Mouse (Mus musculus): ENCODE data around the gene Klhl30.

Klhl30 gene

DNA sequence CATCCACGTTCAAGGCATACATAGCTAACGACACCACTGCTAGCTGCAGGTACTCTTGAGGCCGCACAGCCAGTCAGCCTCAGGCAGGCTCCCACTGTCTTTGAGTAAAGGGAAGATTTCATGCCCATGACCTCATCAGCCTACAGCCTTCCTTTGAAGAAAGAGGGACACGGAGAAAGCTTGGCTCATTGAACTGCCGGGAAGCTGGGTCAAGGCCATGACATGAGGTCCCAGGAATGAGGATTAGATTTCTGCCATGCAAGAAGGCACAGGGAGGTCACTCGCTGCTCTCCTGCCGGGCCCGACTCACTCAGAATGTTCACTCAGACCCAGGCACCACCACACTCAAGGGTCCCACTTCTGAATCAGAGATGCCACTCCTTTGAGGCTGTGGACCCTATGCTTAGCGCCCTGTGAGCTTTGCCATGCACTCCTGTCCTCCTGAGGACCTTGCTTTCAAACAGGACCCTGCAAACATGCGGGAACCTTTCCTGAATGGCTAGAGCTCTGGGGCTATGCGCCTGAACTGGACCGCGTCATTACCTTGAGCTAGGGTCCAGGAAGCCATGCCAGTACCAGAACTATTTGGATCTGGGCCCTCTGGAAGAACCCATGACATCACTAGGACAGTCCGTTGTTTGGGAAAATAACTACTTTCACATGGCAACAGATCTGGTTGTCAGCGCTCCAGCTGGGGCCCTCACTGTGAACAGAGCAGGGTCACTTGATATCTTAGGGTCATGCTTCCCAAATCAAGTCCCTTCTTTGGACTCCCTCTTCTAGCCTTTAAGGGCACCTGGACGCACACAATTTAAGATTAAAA is 14.2 kb downstream of the Klhl30 start:
- DNase-seq (ENCODE audit: low spot score in 2 of 2): no peak

DNA sequence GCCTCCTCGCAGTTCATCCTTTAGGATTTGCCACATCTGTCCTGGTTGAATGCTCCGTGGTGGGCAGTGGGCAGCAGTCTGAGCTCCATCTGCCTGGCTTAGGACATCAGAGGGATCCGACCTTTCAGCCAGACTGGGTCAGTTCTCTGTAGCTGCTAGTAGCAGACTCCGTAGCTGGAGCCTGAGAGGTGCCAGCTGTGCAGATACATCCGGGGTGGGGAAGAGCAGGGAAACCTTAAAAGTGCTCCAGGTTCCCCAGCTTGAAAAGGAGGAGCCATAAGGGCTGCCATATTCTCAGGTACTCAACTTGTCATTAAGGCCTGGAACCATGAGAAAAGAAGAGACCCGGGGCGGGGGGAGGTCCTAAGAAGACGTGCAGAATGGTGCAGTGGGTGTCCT is 15.0 kb downstream of the Klhl30 start:
- no peak for DNase-seq (ENCODE audit: low spot score in 2 of 2)

DNA sequence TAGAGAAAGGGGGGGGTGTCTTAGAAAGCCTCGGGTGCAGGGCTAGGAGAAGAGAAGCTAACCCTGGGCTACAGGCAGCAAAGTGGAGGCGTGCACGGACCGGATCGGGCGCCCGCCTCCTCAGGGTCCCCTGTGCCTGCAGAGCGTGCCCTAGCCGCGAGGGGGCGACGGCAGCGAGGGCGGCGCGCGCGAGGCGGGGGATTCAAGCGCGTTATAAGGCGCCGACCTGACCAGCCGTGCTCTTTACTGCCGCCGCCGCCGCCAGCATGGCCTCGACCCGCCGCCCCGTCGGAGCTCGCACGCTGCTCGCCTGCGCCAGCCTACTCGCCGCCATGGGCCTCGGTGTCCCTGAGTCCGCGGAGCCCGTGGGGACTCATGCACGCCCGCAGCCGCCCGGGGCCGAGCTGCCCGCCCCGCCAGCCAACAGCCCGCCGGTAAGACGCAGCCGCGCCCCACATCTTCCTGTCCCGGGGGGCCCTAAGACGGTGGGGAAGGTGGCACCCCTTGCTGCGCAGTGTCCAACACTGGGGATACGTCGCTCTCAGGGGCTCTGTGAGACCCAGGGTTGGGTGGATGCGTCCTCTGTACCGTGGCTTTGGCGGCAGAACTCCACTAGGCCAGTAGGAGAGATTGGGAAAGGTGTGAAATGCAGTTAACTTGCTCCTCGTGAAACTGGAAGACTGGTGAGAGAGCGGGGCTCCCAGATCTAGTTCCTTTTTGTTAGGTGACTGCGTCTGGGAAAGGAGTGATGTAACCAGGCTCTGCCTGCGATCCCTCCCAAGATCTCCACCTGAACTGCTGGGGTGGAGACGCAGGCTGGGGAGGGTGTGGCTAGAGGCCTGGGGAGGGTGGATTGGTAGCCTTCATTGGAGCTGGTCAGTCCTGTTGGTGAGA is 15.6 kb downstream of the Klhl30 start, which contains the start of gene Erfe:
Erfe (plus strand) TSS at position 216 of the 894 bp plus-strand sequence.
- DNase-seq (ENCODE audit: low spot score in 2 of 2): peak in 1 of 2 experiments; percentile 60

DNA sequence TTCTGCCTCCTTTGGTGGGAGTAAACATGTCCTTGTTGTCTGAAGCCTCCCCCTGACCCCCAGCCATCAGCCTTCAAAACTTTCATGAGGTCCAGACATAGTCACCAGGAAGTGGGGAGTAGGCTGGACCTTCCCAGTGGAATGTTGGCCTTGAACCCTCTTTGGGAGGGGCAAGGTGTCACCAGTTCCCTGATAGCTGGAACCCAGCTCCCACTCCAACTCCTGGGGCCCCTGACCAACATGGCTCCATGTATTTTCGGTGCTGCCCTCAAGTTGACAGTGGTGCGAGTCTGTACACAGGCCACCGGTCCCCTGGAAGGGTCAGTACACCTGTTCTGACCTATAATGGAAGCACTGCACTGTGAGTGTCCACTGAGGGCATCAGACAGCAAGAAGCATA is 16.5 kb downstream of the Klhl30 start:
- no peak for DNase-seq (ENCODE audit: low spot score in 2 of 2)

DNA sequence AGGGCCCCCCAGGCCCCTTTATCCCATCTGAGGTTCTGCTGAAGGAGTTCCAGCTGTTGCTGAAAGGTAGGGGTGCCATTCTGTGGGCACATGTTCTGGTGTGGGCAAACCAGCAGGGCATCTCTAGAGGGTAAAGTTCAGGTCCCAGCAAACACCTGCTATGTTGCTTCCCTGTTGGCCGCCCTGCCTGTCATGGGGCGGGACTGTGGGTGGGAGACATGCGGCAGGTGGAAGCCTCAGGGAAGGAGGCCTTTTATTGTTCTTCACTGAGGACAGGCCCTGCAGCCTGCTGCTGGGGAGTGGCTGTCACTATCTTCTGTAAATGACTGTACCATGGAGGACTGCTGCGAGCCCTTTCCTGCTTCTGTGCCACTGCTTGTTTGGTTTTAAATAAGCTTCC is 18.6 kb downstream of the Klhl30 start:
- DNase-seq (ENCODE audit: low spot score in 2 of 2): no peak

DNA sequence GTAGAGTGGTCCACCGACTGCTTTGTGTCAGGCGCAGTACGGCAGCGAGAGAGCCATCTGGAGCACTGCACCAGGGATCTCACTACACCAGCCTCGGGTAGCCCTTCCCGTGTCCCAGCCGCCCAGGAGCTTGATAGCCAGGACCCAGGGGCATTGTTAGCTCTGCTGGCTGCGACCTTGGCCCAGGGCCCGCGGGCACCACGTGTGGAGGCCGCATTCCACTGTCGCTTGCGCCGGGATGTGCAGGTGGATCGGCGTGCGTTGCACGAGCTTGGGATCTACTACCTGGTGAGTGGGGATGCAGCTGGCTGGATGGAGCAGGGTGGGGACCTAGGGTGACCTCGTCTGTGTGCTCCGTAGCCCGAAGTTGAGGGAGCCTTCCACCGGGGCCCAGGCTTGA is 19.2 kb downstream of the Klhl30 start:
- DNase-seq (ENCODE audit: low spot score in 2 of 2): no peak

DNA sequence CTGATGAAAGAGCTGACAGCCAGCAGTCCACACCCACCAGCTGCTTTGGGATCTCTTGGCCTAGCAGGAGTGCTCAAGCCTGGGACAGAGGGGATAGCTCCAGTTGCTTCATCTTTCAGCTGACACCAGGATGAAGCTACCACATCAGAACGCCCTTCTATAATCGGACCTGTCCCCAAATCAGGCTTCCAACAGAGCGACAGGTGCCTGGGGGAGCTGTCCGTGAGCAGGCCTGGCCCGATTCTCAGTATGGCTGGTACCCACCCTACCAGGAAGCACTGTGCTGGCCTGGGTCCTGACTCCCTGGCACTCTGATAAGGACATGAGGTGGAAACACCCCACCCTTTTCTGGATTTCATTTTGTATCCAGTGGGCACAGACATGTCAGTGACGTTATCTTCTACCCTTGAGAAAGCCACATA is 22.6 kb downstream of the Klhl30 start:
- DNase-seq (ENCODE audit: low spot score in 2 of 2): no peak

DNA sequence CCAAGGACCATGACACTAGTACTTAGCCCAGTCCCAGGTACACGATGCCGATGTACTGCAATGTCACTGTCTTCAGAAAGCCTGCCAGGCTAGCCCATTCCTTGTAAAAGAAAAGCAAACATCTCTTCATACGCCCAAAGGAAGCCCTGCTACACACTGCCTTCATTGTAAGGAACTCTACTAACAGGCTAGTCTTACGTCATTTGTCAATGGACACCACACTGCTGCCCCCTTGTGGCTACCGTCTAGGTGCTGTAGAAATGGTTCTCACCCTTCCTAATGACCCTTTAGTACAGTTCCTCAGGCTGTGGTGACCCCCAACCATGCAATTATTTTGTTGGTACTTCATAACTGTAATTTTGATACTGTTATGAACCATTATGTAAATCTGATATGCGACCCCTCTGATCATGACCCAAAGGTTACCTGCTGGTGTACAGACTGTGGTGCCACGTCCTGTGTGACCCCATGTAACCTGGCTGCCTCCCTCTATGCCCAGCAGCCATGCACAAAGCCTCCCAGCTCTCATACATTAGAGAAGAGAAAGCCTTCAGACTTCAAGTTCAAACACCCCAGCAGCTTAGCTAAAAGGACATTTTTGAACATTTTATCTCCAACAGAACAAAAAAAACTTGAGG is 29.8 kb downstream of the Klhl30 start:
- peak; percentile 79 to 86 for DNase-seq (ENCODE audit: low spot score in 2 of 2)

DNA sequence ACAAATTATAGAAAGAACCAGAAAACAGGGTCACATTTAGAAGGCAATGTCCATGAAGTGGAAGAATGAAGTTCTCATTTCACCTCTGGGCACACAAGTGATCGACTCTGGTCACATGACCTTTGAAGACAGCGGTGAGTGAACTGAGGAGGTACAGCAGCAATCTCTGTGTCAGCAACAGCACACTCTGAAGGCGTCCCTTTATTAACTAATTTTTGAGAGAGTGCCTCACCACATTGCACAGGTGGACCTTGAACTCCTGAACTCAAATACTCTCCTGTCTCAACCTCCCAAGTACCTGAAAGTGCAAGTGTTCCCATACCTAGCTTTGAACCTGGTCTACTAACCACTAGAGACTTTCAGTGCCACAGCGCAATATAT is 30.3 kb downstream of the Klhl30 start:
- no peak for DNase-seq (ENCODE audit: low spot score in 2 of 2)

DNA sequence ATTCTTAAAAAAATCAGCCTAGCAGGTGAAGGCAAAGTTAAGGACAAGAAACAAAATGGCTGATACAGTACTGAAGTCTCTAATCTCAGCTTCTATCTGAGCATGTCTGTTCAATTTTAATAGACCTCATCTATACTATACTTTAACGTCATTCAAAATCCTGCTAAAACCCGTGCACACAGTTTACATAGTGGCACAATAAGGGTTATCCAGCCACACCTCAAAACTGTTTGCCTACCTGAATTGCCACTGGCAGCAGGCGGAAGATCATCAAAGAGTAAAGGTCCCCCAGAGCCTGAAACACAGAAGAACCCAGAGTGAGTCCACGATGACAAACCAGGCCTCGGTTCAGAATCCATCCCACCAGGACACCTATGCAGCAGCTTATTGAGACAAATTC is 39.6 kb downstream of the Klhl30 start:
- DNase-seq (ENCODE audit: low spot score in 2 of 2): no peak

DNA sequence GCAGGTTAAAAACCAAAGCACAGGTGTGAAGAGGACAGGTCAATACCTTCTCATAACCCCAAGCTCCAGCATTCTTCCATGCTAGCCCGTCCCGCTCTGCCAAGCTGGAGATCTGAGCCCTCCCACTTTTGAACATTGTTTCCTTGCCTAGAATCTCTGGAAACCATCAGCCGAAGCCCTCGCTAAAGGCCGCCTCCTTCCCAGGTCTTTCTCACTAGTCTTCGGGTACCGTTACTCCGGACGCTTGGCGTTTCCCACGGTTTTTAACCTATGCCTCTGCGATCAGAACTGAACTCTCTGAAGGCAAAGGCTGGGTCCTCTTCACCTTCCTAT is 47.1 kb downstream of the Klhl30 start:
- peak in 1 of 2 experiments; percentile 35 for DNase-seq (ENCODE audit: low spot score in 2 of 2)

DNA sequence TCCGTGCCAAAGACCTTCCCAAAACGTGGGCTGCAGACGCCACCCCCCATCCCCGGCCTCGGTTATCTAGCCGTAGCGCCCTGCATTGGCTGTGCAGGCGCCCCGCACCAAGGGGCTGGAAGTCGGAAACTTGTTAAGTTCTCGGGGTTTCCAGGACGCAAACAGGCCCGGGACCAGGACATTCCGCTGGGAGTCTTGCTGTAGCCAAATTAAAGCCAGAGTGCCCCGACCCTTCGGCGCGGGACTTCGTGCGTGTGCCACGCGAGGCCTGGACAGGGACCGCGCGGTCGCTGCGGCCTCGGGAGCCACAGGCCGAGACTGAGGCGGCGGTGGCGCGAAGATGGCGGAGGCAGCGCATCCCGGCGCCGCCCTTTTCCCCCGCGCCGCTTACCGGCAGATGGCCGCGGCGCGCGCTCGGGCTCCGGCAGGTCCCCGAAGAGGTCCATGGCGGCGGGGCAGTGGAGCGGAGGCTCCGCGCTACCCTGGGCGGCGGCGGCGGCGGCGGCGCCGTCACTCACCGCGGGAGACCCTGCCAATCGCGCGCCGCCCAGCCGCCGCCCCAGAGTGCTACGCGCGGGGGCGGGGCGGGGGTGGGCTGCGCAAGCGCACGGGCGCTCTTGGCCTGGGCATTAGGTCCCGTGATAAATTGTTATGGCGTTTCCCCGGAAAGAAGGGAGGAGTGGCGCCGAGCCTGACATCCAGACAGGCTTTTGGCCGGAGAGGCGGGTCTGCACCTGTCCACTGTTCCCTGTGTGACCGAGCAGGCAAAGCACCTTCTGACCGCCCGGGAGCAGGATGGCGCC is 47.6 kb downstream of the Klhl30 start, which contains the start of gene Ilkap:
Ilkap (minus strand) TSS at position 556 of the 803 bp plus-strand sequence.
- DNase-seq (ENCODE audit: low spot score in 2 of 2): peak; percentile 86 to 89

DNA sequence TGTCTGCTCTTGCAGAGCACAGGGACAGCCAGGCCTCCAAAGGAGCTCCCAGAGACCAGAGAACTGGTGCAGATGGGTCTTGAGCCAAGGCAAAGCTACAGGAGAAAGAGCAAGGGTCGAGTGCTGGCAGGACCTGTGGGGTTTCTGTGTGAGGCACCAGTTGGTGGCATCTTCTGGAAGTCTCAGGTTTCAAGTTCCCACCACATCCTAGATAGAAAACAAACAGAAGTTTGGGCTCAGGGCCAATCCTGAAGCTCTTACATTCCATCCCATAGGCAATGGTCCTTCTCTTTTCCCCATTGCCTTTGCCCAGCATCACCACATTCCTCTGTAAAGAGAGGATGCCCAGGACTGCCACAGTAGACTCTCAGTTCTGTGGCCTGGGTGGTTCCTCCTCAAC is 54.2 kb downstream of the Klhl30 start:
- no peak for DNase-seq (ENCODE audit: low spot score in 2 of 2)

DNA sequence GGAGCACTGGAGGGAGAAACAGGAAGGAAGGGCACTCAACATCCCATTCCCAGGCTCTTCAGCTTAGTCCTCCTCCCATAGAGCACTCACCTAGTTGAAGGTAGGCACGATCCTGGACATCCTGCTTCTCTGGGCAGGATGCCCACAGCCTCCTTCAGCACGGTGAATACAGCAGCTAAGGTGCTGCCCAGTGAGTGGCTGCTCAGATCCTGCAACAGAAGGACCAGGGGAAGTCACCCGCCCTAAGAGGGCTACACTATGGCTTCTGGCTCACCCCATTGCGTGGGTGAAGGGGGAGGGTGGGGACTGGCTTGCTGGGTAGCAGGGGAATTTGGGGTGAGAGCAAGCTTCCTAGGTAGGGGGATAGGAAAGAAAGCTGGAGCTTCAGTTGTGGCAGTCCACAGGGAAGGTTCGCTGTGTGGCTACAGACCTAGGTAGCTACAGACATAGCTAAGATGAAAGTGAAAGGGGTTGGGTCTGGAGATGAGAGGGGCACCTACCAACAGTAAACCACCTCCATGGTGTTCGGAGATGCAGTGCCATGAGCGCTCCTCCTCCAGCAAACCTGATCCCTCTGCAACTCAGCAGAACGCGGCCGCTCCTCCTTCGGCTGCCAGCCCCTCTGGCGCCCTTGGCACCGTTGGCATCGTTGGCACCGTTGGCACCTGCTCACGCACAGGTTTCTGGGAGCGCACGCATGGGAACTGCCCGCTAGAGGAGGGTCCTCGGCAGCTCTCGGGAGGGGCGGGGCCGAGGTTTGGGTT is 54.8 kb downstream of the Klhl30 start:
- peak in 1 of 2 experiments; percentile 25 for DNase-seq (ENCODE audit: low spot score in 2 of 2)

DNA sequence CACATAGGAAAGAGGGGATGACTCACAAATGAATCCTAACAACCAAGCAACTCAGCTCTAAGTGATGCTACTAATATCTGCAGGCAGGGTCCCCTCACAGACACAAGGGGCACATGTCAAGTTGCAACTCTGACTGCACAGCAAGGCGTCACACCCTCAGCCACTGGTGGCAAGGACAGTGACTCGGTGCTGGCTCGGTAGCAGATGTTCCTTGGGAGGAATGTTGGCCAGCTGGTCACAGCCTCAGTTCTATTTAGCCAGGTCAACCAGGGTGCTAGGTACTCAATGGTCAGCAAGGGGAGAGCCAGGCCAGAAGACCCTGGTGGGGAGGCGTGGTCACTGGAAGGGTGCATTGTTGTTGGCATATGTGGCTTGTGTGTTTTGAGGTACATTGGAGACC is 57.0 kb downstream of the Klhl30 start:
- peak in 1 of 2 experiments; percentile 27 for DNase-seq (ENCODE audit: low spot score in 2 of 2)

DNA sequence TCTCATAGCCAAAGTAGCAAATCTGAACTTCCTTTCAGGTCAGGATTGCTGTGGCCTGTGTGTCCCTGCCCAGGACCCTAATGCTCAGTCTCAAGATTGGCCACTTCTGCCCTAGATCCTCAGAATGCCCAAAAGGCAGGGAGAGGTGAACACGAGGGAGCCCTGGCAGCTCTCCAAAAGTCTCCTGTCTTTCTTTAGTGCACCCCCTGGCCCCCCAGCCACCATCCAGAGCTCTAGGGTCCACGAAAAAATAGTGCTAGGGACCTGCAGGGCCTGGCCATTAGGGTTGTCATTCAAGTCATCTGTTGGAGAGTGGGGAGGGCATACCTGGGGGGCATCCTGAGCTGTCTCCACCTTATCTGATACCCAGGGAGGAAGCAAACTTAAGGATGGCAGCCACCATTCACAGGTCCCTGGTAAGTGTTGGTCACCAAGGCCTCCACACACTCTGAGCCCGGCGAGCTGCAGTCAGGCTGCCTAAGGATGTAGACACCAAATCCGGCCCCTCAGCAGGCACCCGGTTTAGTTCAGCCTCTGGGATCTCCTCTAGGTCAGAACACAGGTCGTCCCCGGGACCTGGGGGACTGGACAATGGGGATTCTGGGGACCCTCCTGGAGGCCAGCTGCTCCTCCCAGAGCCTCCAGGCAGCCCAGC is 60.9 kb downstream of the Klhl30 start:
- DNase-seq (ENCODE audit: low spot score in 2 of 2): no peak

Data from right cerebral cortex, postnatal 10 days (tissue).